Mouse (Mus musculus) megakaryocyte, adult 5-6 weeks (primary cell): ENCODE measurements around the gene Prickle1. TPM values are rescaled to one million over a fixed set of nuclear protein-coding genes. Genes with fewer than 3 reads are reported as not detected.

Experiments used
- ATAC-seq: 2 replicates; pipeline ENCODE4 v1.8.0; 2016; ENCODE audit warnings: mild to moderate bottlenecking, inconsistent platforms; ENCODE audit not compliant: poor library complexity, severe bottlenecking
- total RNA-seq, 2 experiments: library from RNA; stranded (forward) in 1 of 2; stranded (reverse) in 1 of 2; fragments of 153-499, 151-499 nt in 1 of 2; fragments of 221-1000, 200-1000 nt in 1 of 2; gene quantifications; 2 replicates each; pipeline versions ENCODE4 v1.2.3 to v1.2.4; 2015 to 2017

Prickle1 gene
- total RNA-seq (2015) (0.02 and 0.23 TPM in 2 replicates), total RNA-seq (2017) (0.04 and 0.15 TPM in 2 replicates)

GRCm38 (mm10) chr15:93595746-93596145, at the start of gene Prickle1:
Gene Prickle1 (minus strand): TSS chr15:93595891.
- ATAC-seq, result peak; percentile 83

GRCm38 (mm10) chr15:93640221-93640620, 44.5 kb upstream of the Prickle1 start:
- no peak for ATAC-seq

- no peak for ATAC-seq
These were observed 41.3 kb upstream of the Prickle1 start for GRCm38 (mm10) chr15:93636976-93637375.

GRCm38 (mm10) chr15:93635603-93636002, 39.9 kb upstream of the Prickle1 start:
- no peak for ATAC-seq

- ATAC-seq, result no peak
These were observed 38.8 kb upstream of the Prickle1 start for GRCm38 (mm10) chr15:93634536-93634935.

- ATAC-seq, result no peak
These were observed 34.4 kb upstream of the Prickle1 start for GRCm38 (mm10) chr15:93630001-93630541.

- ATAC-seq, result no peak
These were observed 33.5 kb upstream of the Prickle1 start for GRCm38 (mm10) chr15:93629201-93629600.

- no peak for ATAC-seq
These were observed 32.4 kb upstream of the Prickle1 start for GRCm38 (mm10) chr15:93627836-93628797.

GRCm38 (mm10) chr15:93619551-93619950, 23.9 kb upstream of the Prickle1 start:
- no peak for ATAC-seq

GRCm38 (mm10) chr15:93618442-93619150, 22.9 kb upstream of the Prickle1 start:
- ATAC-seq, result no peak

- no peak for ATAC-seq
These were observed 20.6 kb upstream of the Prickle1 start for GRCm38 (mm10) chr15:93616277-93616676.

GRCm38 (mm10) chr15:93615031-93615430, 19.3 kb upstream of the Prickle1 start:
- no peak for ATAC-seq

GRCm38 (mm10) chr15:93613606-93614005, 17.9 kb upstream of the Prickle1 start:
- no peak for ATAC-seq

GRCm38 (mm10) chr15:93611536-93612300, 16.0 kb upstream of the Prickle1 start:
- ATAC-seq, result no peak

GRCm38 (mm10) chr15:93610721-93611201, 15.1 kb upstream of the Prickle1 start:
- ATAC-seq, result no peak

GRCm38 (mm10) chr15:93610288-93610687, 14.6 kb upstream of the Prickle1 start:
- ATAC-seq, result no peak

- ATAC-seq, result no peak
These were observed 7.2 kb upstream of the Prickle1 start for GRCm38 (mm10) chr15:93602850-93603249.

- no peak for ATAC-seq
These were observed 5.8 kb upstream of the Prickle1 start for GRCm38 (mm10) chr15:93601461-93602015.

GRCm38 (mm10) chr15:93596991-93597390, 1.3 kb upstream of the Prickle1 start:
- no peak for ATAC-seq

- ATAC-seq, result peak; percentile 72
These were observed 594 bp upstream of the Prickle1 start for GRCm38 (mm10) chr15:93596285-93596684.
